Mouse (Mus musculus) ES-Bruce4 (cell line): ENCODE measurements around the gene Gimap8.
"Not testable (repeated sequence)": the region's sequence is repeated elsewhere in the genome, so short reads cannot be mapped to it uniquely, and the experiment has no call there.

Experiments used
- CTCF ChIP-seq: IDR thresholded peaks from one replicate; pipeline ENCODE4 v1.8.1; 2011; ENCODE audit warnings: low read depth, low read length
- EP300 ChIP-seq: IDR thresholded peaks from 2 replicates; pipeline ENCODE4 v1.6.1; 2011; ENCODE audit warnings: low read depth, low read length; ENCODE audit not compliant: insufficient read depth
- POLR2A ChIP-seq: IDR thresholded peaks from one replicate; pipeline ENCODE4 v1.8.1; 2011; ENCODE audit warnings: low read length; ENCODE audit not compliant: insufficient read depth

- TF ChIP-seq EP300, CTCF, POLR2A: not testable (repeated sequence)
Measured at GRCm38 (mm10) chr6:48683263-48683821, 36.3 kb downstream of the Gimap8 start.
